Mouse (Mus musculus): Measurements from ENCODE around the gene Chia1.

The Chia1 gene

DNA sequence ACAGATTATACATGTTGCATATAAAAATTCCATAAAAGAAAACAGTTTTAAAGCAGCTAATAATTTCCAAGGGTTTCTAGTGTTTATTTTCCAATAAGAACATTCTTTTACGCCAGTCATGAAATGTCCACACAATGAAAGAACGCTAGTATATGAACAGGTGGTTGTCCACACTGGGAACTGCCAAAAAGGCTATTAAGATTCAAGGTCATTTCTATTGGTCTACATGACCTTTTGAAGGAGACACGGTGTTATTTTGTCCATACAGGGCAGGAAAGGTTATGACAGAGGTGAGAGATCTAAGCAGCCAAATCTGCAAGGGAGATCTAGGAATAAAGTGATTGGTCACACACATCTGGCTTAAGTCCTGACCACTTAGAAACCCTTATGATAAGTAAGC lies at the start of gene Chia1:
TSS of gene Chia1 (plus strand) at position 301 of the 400 bp plus-strand sequence.
- WGBS = 82% methylated on average over 3 of the region's 3 CpGs

DNA sequence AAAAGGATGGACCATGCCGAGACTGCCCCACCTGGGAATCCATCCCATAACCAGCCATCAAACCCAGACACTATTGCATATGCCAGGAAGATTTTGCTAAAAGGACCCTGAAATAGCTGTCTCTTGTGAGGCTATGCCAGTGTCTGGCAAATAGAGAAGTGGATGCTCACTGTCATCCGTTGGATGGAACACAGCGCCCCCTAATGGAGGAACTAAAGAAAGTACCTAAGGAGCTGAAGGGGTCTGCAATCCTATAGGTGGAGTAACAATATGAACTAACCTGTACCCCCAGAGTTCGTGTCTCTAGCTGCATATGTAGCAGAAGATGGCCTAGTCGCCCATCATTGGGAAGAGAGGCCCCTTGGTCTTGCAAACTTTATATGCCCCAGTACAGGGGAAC lies 45.3 kb upstream of the Chia1 start:
- 45% methylated on average over 5 of the region's 5 CpGs for WGBS

DNA sequence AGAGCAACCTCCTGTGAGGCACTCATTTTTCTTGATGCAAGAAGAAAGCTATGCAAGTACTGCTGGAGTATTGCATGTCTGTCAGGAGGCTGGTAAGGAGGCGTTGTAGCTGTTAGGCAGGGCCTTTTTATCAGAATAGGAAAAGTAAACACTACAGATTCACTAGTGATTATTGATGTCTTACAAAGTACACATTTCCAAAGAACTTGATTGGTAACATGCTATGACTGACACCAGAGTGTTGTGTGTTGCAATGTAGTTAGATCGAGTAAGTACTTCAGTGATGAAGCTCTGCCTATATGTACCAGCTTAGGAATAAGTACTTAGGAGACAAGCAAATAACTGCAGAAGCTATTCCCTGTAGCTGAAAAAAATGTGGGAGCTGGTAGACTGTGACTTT lies 42.0 kb upstream of the Chia1 start:
- 93% methylated on average over 2 of the region's 2 CpGs for WGBS

GRCm38 (mm10) chr3:106074824-106075223 lies 38.2 kb upstream of the Chia1 start:
- WGBS = 61% methylated on average over 1 of the region's 1 CpGs

DNA sequence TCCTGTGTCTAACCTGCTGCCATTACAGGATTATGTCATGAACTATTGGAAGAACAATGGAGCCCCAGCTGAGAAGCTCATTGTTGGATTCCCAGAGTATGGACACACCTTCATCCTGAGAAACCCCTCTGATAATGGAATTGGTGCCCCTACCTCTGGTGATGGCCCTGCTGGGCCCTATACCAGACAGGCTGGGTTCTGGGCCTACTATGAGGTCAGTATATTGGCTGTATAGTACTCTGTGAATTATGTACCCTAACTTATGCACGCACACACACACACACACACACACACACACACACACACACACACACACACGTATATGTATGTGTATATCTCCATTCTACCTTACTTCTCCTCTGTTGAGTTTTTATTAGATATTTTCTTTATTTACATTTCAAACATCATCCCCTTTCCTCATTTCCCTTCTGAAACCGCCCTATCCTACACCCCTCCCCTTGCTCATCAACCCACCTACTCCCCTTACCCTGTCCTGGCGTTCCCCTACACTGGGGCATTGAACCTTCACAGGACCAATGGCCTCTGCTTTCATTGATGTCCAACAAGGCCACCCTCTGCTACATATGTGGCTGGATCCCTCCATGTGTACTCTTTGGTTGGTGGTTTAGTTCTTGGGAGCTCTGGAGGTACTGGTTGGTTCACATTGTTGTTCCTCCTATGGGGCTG lies 15.9 kb downstream of the Chia1 start:
- WGBS = 80% methylated on average over 4 of the region's 4 CpGs

DNA sequence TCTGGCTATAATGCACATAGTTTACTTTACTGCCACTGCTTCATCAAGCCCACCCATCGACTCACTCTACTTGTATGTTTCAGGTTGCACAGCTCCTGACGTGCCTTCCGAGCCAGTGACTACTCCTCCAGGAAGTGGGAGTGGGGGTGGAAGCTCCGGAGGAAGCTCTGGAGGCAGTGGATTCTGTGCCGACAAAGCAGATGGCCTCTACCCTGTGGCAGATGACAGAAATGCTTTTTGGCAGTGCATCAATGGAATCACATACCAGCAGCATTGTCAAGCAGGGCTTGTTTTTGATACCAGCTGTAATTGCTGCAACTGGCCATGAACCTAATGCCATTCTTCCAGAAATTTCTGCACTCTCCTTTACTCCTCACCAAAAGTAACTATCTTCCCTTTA lies 18.7 kb downstream of the Chia1 start:
- WGBS = 30% methylated on average over 5 of the region's 5 CpGs

DNA sequence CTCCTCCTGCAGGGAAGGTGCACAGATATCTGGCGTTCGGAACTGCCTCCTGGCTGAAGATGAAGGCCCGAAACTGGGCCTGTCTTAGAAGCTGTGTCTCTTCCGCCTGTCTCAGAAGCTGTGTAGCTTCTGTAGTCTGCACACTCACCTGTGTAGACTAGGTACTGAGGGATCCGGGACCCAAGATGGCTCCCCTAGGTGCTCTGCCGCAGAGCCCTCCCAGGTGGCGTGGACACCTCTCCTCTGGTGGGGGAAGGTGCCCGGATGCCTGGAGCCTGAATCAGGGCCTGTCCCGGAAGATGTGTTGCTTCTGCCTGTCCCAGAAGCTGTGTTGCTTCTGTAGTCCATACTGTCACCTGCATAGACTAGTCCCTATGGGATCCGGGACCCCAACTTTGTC lies 31.1 kb downstream of the Chia1 start:
- 93% methylated on average over 10 of the region's 10 CpGs for WGBS

- 89% methylated on average over 2 of the region's 2 CpGs for WGBS
Observed at GRCm38 (mm10) chr3:106154413-106154812, 41.4 kb downstream of the Chia1 start.

DNA sequence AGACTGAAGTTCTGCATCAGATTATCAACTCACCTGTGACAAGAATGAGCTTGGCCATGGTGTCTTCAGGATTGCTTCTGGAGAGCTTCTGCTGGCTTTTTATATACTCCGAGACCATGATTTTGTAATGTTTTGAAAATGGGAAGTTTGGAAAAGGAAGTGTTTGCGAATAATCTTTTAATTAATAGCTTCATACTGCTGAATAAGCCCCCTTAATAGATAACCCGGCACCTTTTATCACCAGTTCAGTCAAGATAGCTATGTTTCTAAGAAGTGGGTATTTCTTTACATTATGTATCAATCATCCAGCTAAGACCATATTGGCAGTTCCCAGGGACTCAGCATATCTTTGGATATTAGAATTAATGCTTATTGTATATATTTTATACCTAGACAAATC lies 54.4 kb downstream of the Chia1 start, which contains the start of gene Chil3:
TSS of gene Chil3 (minus strand) at position 101 of the 400 bp plus-strand sequence.
- WGBS = 80% methylated on average over 3 of the region's 3 CpGs

DNA sequence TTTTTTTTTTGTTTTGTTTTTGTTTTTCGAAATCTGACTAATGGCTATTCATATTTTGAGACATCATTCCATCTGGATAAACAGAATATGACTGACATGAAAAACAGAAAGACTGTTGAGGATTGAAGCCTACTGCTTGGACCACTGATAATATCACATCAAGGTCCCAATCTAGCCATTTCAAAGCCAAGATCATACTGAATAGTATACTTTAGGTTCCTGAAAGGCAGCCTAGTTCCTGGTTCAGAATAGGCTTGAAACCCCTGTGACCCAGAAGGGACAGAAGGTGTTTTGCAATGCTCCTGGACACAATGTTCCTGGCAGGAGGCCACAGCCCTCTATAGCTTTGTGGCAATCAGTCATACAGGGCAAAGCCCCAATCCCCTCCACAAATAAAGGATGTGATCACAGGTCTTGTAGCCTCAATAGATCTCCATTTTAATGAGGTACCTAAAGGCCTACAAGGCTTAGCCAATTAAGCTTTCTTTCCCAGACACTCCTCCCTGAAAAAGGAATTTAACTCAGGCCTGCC lies 57.6 kb downstream of the Chia1 start:
- WGBS = 59% methylated on average over 1 of the region's 1 CpGs

- WGBS = 78% methylated on average over 1 of the region's 1 CpGs
Observed at GRCm38 (mm10) chr3:106171135-106171731, 58.2 kb downstream of the Chia1 start.

DNA sequence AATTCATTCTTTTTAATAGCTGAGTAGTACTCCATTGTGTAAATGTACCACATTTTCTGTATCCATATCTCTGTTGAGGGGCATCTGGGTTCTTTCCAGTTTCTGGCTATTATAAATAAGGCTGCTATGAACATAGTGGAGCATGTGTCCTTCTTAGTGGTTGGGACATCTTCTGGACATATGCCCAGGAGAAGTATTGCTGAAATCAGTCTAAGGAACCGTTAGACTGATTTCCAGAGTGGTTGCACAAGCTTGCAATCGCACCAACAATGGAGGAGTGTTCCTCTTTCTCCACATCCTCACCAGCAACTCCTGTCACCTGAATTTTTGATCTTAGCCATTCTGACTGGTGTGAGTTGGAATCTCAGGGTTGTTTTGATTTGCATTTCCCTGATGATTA lies 59.5 kb downstream of the Chia1 start:
- WGBS = 83% methylated on average over 2 of the region's 2 CpGs

DNA sequence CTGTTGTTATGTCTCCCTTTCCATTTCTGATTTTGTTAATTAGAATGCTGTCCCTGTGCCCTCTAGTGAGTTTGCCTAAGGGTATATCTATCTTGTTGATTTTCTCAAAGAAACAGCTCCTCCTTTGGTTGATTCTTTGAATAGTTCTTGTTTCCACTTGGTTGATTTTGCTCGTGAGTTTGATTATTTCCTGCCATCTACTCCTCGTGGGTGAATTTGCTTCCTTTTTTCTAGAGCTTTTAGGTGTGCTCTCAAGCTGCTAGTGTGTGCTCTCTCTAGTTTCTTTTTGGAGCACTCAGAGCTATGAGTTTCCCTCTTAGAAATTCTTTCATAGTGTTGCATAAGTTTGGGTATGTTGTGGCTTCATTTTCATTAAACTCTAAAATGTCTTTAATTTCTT lies 61.9 kb downstream of the Chia1 start:
- WGBS = 47% methylated on average over 2 of the region's 2 CpGs

GRCm38 (mm10) chr3:106177509-106178189 lies 64.6 kb downstream of the Chia1 start:
- 68% methylated on average over 13 of the region's 13 CpGs for WGBS

Measured in cerebral cortex, adult 2 months (tissue).